Mouse (Mus musculus): ENCODE results near the gene Snx25. TPM values are rescaled to one million over a fixed set of nuclear protein-coding genes. Genes with fewer than 3 reads are reported as not detected.
A peak's percentile ranks its signal among the peaks of the same experiment; 100 is the strongest.

The Snx25 gene
- polyA plus RNA-seq, 1 experiment from 2014 or later, result 5.8 TPM

GRCm38 (mm10) chr8:46010746-46011680, 140.9 kb downstream of the Snx25 start:
- peak overlapping the region; percentile 61; the same call in 1 of the 2 replicates for H3K9ac ChIP-seq
- peak overlapping the region; percentile 53 for H3K27ac ChIP-seq (ENCODE audit: poor library complexity, severe bottlenecking)
- WGBS, result 7% methylated on average over 17 of the region's 17 CpGs

GRCm38 (mm10) chr8:46010306-46010705, 141.7 kb downstream of the Snx25 start:
- 57% methylated on average over 2 of the region's 2 CpGs for WGBS
- Histone ChIP-seq H3K36me3 (no peaks in the 10 kb centered on the region), H3K27me3 (replicated peaks) (no peaks in the 10 kb centered on the region), H3K9me3 (replicated peaks) (no peaks in the 10 kb centered on the region), H3K4me1 (replicated peaks) (peaks cover 19% of the 10 kb centered on the region), H3K27ac (ENCODE audit: poor library complexity, severe bottlenecking) (peak overlapping the region; percentile 53), H3K4me3 (peak overlapping the region; percentile 29), H3K4me2 (peak overlapping the region; percentile 67), H3K9ac (peak overlapping the region; percentile 61; the same call in 1 of the 2 replicates)
- 0 out of 2 replicates have a peak, but pooled peaks have one; percentile 29 for ATAC-seq (ENCODE audit: insufficient number of reproducible peaks, low FRiP score)

More at GRCm38 (mm10) chr8:46010746-46011680, 140.9 kb downstream of the Snx25 start:
- peak; percentile 42; the same call in 1 of the 2 replicates for ATAC-seq (ENCODE audit: insufficient number of reproducible peaks, low FRiP score)
- peak overlapping the region; percentile 67 for H3K4me2 ChIP-seq
- peak overlapping the region; percentile 29 for H3K4me3 ChIP-seq
- no peaks in the 10 kb centered on the region for H3K27me3 ChIP-seq (replicated peaks)
- peaks cover 12% of the 10 kb centered on the region for H3K4me1 ChIP-seq (replicated peaks)
- no peaks in the 10 kb centered on the region for H3K9me3 ChIP-seq (replicated peaks)
- H3K36me3 ChIP-seq, result no peaks in the 10 kb centered on the region

- WGBS, result 69% methylated on average over 3 of the region's 3 CpGs
- Histone ChIP-seq H3K27me3 (replicated peaks) (no peaks in the 10 kb centered on the region), H3K36me3 (no peaks in the 10 kb centered on the region), H3K9me3 (replicated peaks) (no peaks in the 10 kb centered on the region), H3K9ac (no peak overlapping the region), H3K27ac (ENCODE audit: poor library complexity, severe bottlenecking) (no peak overlapping the region), H3K4me3 (no peak overlapping the region), H3K4me1 (replicated peaks) (peaks cover 25% of the 10 kb centered on the region), H3K4me2 (no peak overlapping the region)
- no peak for ATAC-seq (ENCODE audit: insufficient number of reproducible peaks, low FRiP score)
Observed at GRCm38 (mm10) chr8:46007050-46007672, 144.8 kb downstream of the Snx25 start.

- Histone ChIP-seq H3K4me1 (replicated peaks) (peaks cover 16% of the 10 kb centered on the region), H3K4me2 (peak within 1 kb of the TSS; percentile 30), H3K36me3 (no peaks in the 10 kb centered on the region), H3K9me3 (replicated peaks) (no peaks in the 10 kb centered on the region), H3K9ac (no peak within 1 kb of the TSS), H3K27me3 (replicated peaks) (no peaks in the 10 kb centered on the region), H3K4me3 (no peak within 1 kb of the TSS), H3K27ac (ENCODE audit: poor library complexity, severe bottlenecking) (peak within 1 kb of the TSS; percentile 71)
- ATAC-seq (ENCODE audit: insufficient number of reproducible peaks, low FRiP score), result no peak
- WGBS, result 27% methylated on average over 4 of the region's 4 CpGs
Observed at GRCm38 (mm10) chr8:46005596-46005995, 146.4 kb downstream of the Snx25 start, which contains the start of gene Ankrd37. TSS of gene Ankrd37 (minus strand) at chr8:46005707.

GRCm38 (mm10) chr8:45999784-46000705, 151.9 kb downstream of the Snx25 start:
- Histone ChIP-seq H3K9ac (peak overlapping the region; percentile 82), H3K36me3 (peaks cover 19% of the 10 kb centered on the region), H3K27ac (ENCODE audit: poor library complexity, severe bottlenecking) (peak overlapping the region; percentile 99), H3K9me3 (replicated peaks) (no peaks in the 10 kb centered on the region), H3K27me3 (replicated peaks) (no peaks in the 10 kb centered on the region), H3K4me1 (replicated peaks) (peaks cover 10% of the 10 kb centered on the region), H3K4me2 (peak overlapping the region; percentile 82), H3K4me3 (peak overlapping the region; percentile 56)
- peak; percentile 99 for ATAC-seq (ENCODE audit: insufficient number of reproducible peaks, low FRiP score)
- 6% methylated on average over 55 of the region's 55 CpGs for WGBS

- peak within 1 kb of the TSS; percentile 82 for H3K4me2 ChIP-seq
- peak within 1 kb of the TSS; percentile 99 for H3K27ac ChIP-seq (ENCODE audit: poor library complexity, severe bottlenecking)
- no peak; the same call in 1 of the 2 replicates for ATAC-seq (ENCODE audit: insufficient number of reproducible peaks, low FRiP score)
- no peaks in the 10 kb centered on the region for H3K27me3 ChIP-seq (replicated peaks)
- H3K9me3 ChIP-seq (replicated peaks), result no peaks in the 10 kb centered on the region
- peaks cover 19% of the 10 kb centered on the region for H3K36me3 ChIP-seq
- H3K9ac ChIP-seq, result peak within 1 kb of the TSS; percentile 82
- peaks cover 7% of the 10 kb centered on the region for H3K4me1 ChIP-seq (replicated peaks)
- 4% methylated on average over 22 of the region's 22 CpGs for WGBS
- H3K4me3 ChIP-seq, result peak within 1 kb of the TSS; percentile 56
Observed at GRCm38 (mm10) chr8:45999138-45999783, 152.7 kb downstream of the Snx25 start, which contains the start of gene Lrp2bp. TSS of gene Lrp2bp (plus strand) at chr8:45999303.

GRCm38 (mm10) chr8:45998228-45998627, 153.7 kb downstream of the Snx25 start:
- WGBS, result 71% methylated on average over 2 of the region's 2 CpGs
- Histone ChIP-seq H3K4me1 (replicated peaks) (peaks cover 7% of the 10 kb centered on the region), H3K9ac (no peak overlapping the region), H3K4me3 (peak overlapping the region; percentile 18; the same call in 1 of the 2 replicates), H3K27me3 (replicated peaks) (no peaks in the 10 kb centered on the region), H3K4me2 (peak overlapping the region; percentile 40), H3K36me3 (peaks cover 25% of the 10 kb centered on the region), H3K27ac (ENCODE audit: poor library complexity, severe bottlenecking) (no peak overlapping the region), H3K9me3 (replicated peaks) (no peaks in the 10 kb centered on the region)
- no peak for ATAC-seq (ENCODE audit: insufficient number of reproducible peaks, low FRiP score)

GRCm38 (mm10) chr8:45995576-45995975, 156.4 kb downstream of the Snx25 start:
- ATAC-seq (ENCODE audit: insufficient number of reproducible peaks, low FRiP score), result no peak
- Histone ChIP-seq H3K27me3 (replicated peaks) (no peaks in the 10 kb centered on the region), H3K36me3 (peaks cover 33% of the 10 kb centered on the region), H3K9ac (no peak overlapping the region), H3K4me3 (no peak overlapping the region), H3K27ac (ENCODE audit: poor library complexity, severe bottlenecking) (no peak overlapping the region), H3K4me1 (replicated peaks) (peaks cover 7% of the 10 kb centered on the region), H3K4me2 (no peak overlapping the region), H3K9me3 (replicated peaks) (no peaks in the 10 kb centered on the region)
- WGBS, result 84% methylated on average over 3 of the region's 3 CpGs

GRCm38 (mm10) chr8:45994111-45994510, 157.8 kb downstream of the Snx25 start:
- no peak overlapping the region for H3K27ac ChIP-seq (ENCODE audit: poor library complexity, severe bottlenecking)
- H3K4me1 ChIP-seq (replicated peaks), result peaks cover 2% of the 10 kb centered on the region
- H3K4me2 ChIP-seq, result no peak overlapping the region
- peaks cover 39% of the 10 kb centered on the region for H3K36me3 ChIP-seq
- no peak overlapping the region for H3K9ac ChIP-seq
- no peaks in the 10 kb centered on the region for H3K27me3 ChIP-seq (replicated peaks)
- H3K4me3 ChIP-seq, result no peak overlapping the region
- no peak for ATAC-seq (ENCODE audit: insufficient number of reproducible peaks, low FRiP score)
- H3K9me3 ChIP-seq (replicated peaks), result no peaks in the 10 kb centered on the region
- 94% methylated on average over 2 of the region's 2 CpGs for WGBS
